Comparison of ENCODE assay signal across 10 mouse cellular contexts in genomic region chr7:66233141-66233946, GRCm38 (mm10).
DNase-seq lines count a peak whose midpoint lies in the region; ATAC-seq lines count a peak whose summit lies in the region.
"Had no signal": no experiment of that assay in that cellular context is flagged by ENCODE, and none has a peak within 500 bp of the region (broad histone marks: within the 10 kb centered on the region; RNA-seq: fewer than 3 reads in every experiment).

No protein-coding gene starts in this region.

- H3K4me3 ChIP-seq in kidney, embryonic 15.5 days (replicated peaks): no peak overlapping the region
- no peak overlapping the region for H3K4me3 ChIP-seq in kidney, embryonic 16.5 days (ENCODE audit: low read length)
- H3K4me3 ChIP-seq in megakaryocyte, embryonic 14.5 days (replicated peaks): peak overlapping the region; percentile 57
- H3K4me3 ChIP-seq in midbrain, embryonic 14.5 days (replicated peaks; ENCODE audit: low read depth, low read length): no peak overlapping the region

- DNase-seq in MN1 (ENCODE audit: low spot score): peak; percentile 80
- DNase-seq in midbrain, embryonic 14.5 days: no peak
- DNase-seq in layer of hippocampus, adult 11-12 months (ENCODE audit: low spot score): no peak
- DNase-seq in cerebellum, postnatal 10 days: no peak
- DNase-seq: gastrocnemius, postnatal 25 days; lung, postnatal 14 days had no signal

- H3K9ac ChIP-seq in kidney, embryonic 15.5 days: no peak overlapping the region
- no peak overlapping the region for H3K9ac ChIP-seq in kidney, embryonic 16.5 days (replicated peaks; ENCODE audit: low read length)
- H3K9ac ChIP-seq in midbrain, embryonic 14.5 days (replicated peaks; ENCODE audit: low read length): no peak overlapping the region

- H3K27me3 ChIP-seq in kidney, embryonic 15.5 days: no peaks in the 10 kb centered on the region
- no peaks in the 10 kb centered on the region for H3K27me3 ChIP-seq in kidney, embryonic 16.5 days (ENCODE audit: insufficient read depth, low read length)
- H3K27me3 ChIP-seq in megakaryocyte, embryonic 14.5 days (replicated peaks): no peaks in the 10 kb centered on the region
- no peaks in the 10 kb centered on the region for H3K27me3 ChIP-seq in midbrain, embryonic 14.5 days (ENCODE audit: control insufficient read depth, insufficient read depth, low read length)

- H3K4me2 ChIP-seq in kidney, embryonic 15.5 days: no peak overlapping the region
- H3K4me2 ChIP-seq in kidney, embryonic 16.5 days (replicated peaks; ENCODE audit: low read depth, low read length): no peak overlapping the region
- no peak overlapping the region for H3K4me2 ChIP-seq in midbrain, embryonic 14.5 days (ENCODE audit: low read length)

- WGBS in kidney, embryonic 15.5 days: 72% methylated on average over 4 of the region's 4 CpGs
- WGBS in kidney, embryonic 16.5 days: 69% methylated on average over 4 of the region's 4 CpGs
- 90% methylated on average over 4 of the region's 4 CpGs for WGBS in midbrain, embryonic 14.5 days

- no peaks in the 10 kb centered on the region for H3K36me3 ChIP-seq in kidney, embryonic 15.5 days
- no peaks in the 10 kb centered on the region for H3K36me3 ChIP-seq in kidney, embryonic 16.5 days (ENCODE audit: insufficient read depth, low read length)
- peaks cover 3% of the 10 kb centered on the region for H3K36me3 ChIP-seq in megakaryocyte, embryonic 14.5 days (replicated peaks; ENCODE audit: low read length)
- no peaks in the 10 kb centered on the region for H3K36me3 ChIP-seq in midbrain, embryonic 14.5 days (ENCODE audit: control insufficient read depth, insufficient read depth, low read length)

- no peak overlapping the region for H3K27ac ChIP-seq in kidney, embryonic 15.5 days
- no peak overlapping the region for H3K27ac ChIP-seq in kidney, embryonic 16.5 days (ENCODE audit: low read length)
- no peak overlapping the region for H3K27ac ChIP-seq in midbrain, embryonic 14.5 days (replicated peaks; ENCODE audit: low read depth, low read length)

- H3K4me1 ChIP-seq in kidney, embryonic 15.5 days: peaks cover 24% of the 10 kb centered on the region
- H3K4me1 ChIP-seq in kidney, embryonic 16.5 days (ENCODE audit: insufficient read depth, low read length): peaks cover 18% of the 10 kb centered on the region
- H3K4me1 ChIP-seq in megakaryocyte, embryonic 14.5 days: peaks cover 67% of the 10 kb centered on the region
- peaks cover 7% of the 10 kb centered on the region; the same call in 1 of the 2 replicates for H3K4me1 ChIP-seq in midbrain, embryonic 14.5 days (ENCODE audit: control insufficient read depth, insufficient read depth, low read length)

- H3K9me3 ChIP-seq in kidney, embryonic 15.5 days (replicated peaks): no peaks in the 10 kb centered on the region
- no peaks in the 10 kb centered on the region for H3K9me3 ChIP-seq in kidney, embryonic 16.5 days (ENCODE audit: low read length)
- H3K9me3 ChIP-seq in megakaryocyte, embryonic 14.5 days: no peaks in the 10 kb centered on the region
- no peaks in the 10 kb centered on the region for H3K9me3 ChIP-seq in midbrain, embryonic 14.5 days (ENCODE audit: control insufficient read depth, low read length)

- peak; percentile 30; the same call in 1 of the 2 replicates for ATAC-seq in kidney, embryonic 15.5 days (replicated peaks; ENCODE audit: low FRiP score)
- ATAC-seq in kidney, embryonic 16.5 days (ENCODE audit: low FRiP score, low TSS enrichment): no peak
- ATAC-seq in erythroblast, adult 5-6 weeks (replicated peaks; ENCODE audit: low FRiP score, poor library complexity, severe bottlenecking): 0 out of 2 replicates have a peak, but pooled peaks have one; percentile 38
- no peak for ATAC-seq in midbrain, embryonic 14.5 days (ENCODE audit: low FRiP score, low TSS enrichment)

Comparison
In these comparisons a context has a peak if more than half of its experiments do, and no peak if none do; other contexts are left out.
1. ATAC-seq: peak in kidney, embryonic 15.5 days (single experiment) and erythroblast, adult 5-6 weeks (single experiment); none in kidney, embryonic 16.5 days (single experiment) and midbrain, embryonic 14.5 days (single experiment).